Mouse (Mus musculus) gastrocnemius, postnatal 25 days (tissue): ENCODE results near the gene Gm28827. TPM values are rescaled to one million over a fixed set of nuclear protein-coding genes. Genes with fewer than 3 reads are reported as not detected.
"Not testable (repeated sequence)": the region's sequence is repeated elsewhere in the genome, so short reads cannot be mapped to it uniquely, and the experiment has no call there.

Experiments
- DNase-seq: peaks from one replicate; pipeline ENCODE4 v3.0.0; 2022
- long read RNA-seq, 2 experiments: library from polyadenylated mRNA; stranded (forward); transcript quantifications; one replicate each; pipeline ENCODE4 v2.0.0; 2021
- total RNA-seq, 2 experiments: library from RNA; stranded (reverse); gene quantifications; 1 replicate in 1 of 2; 2 replicates in 1 of 2; pipeline ENCODE4 v1.2.3; 2021

The Gm28827 gene
- total RNA-seq: not detected
- long read RNA-seq, experiment 1: 0 reads
- long read RNA-seq, experiment 2: 0 reads

- DNase-seq: not testable (repeated sequence)
These were observed at the start of gene Gm28827 for GRCm38 (mm10) chrY:83030647-83031046. TSS of gene Gm28827 (plus strand) at chrY:83030947.
